Mouse (Mus musculus): ENCODE data around the gene Pigu.

DNA sequence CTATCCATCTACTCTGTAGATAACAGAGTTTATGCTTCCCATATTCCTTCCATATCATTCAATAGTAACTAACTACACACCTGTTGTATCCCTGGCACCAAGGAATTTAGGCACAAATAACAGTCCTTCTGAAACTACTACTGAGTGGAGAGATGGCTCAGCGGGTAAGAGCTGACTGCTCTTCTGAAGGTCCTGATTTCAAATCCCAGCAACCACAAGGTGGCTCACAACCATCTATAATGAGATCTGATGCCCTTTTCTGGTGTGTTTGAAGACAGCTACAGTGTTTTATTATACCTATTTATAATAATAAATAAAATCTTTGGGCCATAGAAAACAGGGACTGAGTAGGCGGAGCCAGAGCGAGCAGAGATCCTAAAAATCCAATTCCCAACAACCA, 2.8 kb downstream of the Pigu start:
- TF ChIP-seq CTCF (IDR thresholded peaks at IDR 0.05): no peak
- no peak for TF ChIP-seq EP300 (IDR thresholded peaks at IDR 0.05)
